Mouse (Mus musculus) kidney, postnatal 0 days (tissue): ENCODE data around the gene Samd14. TPM values are rescaled to one million over a fixed set of nuclear protein-coding genes. Genes with fewer than 3 reads are reported as not detected.
A peak's percentile ranks its signal among the peaks of the same experiment; 100 is the strongest.

Experiments used
- ATAC-seq: fragments of 200-750 bp; cut with Nextera tagmentation; replicated peaks from 2 replicates; pipeline ENCODE4 v1.8.0; 2017; ENCODE audit warnings: low read depth, moderate number of reproducible peaks, moderate TSS enrichment, moderate library complexity; ENCODE audit not compliant: low FRiP score
- DNase-seq: peaks from one replicate; pipeline ENCODE4 v3.0.0-alpha.2; 2016; ENCODE audit warnings: low spot score
- H3K27ac ChIP-seq: fragments of 300-500 bp; sonication (generic); 2 replicates; pipeline ENCODE4 v1.5.1; 2014; ENCODE audit warnings: mild to moderate bottlenecking
- H3K27me3 ChIP-seq: fragments of 300-500 bp; sonication (generic); 2 replicates; pipeline ENCODE4 v1.6.1; 2014; ENCODE audit warnings: low read length, mixed read lengths; ENCODE audit not compliant: insufficient read depth
- H3K36me3 ChIP-seq: fragments of 300-500 bp; sonication (generic); 2 replicates; pipeline ENCODE4 v1.6.1; 2014; ENCODE audit warnings: low read length, mixed read lengths; ENCODE audit not compliant: insufficient read depth
- H3K4me1 ChIP-seq: fragments of 300-500 bp; sonication (generic); replicated peaks from 2 replicates; pipeline ENCODE4 v1.6.1; 2014; ENCODE audit warnings: antibody characterized with exemption, low read length, mixed read lengths; ENCODE audit not compliant: insufficient read depth
- H3K4me2 ChIP-seq: fragments of 300-500 bp; sonication (generic); 2 replicates; pipeline ENCODE4 v1.6.1; 2014; ENCODE audit warnings: mild to moderate bottlenecking, low read length, moderate library complexity, mixed read lengths
- H3K4me3 ChIP-seq: fragments of 300-500 bp; sonication (generic); replicated peaks from 2 replicates; pipeline ENCODE4 v1.5.1; 2014; ENCODE audit warnings: low read depth, low read length
- H3K9ac ChIP-seq: fragments of 300-500 bp; sonication (generic); 2 replicates; pipeline ENCODE4 v1.6.1; 2014; ENCODE audit warnings: low read depth, low read length
- H3K9me3 ChIP-seq: fragments of 300-500 bp; sonication (generic); replicated peaks from 2 replicates; pipeline ENCODE4 v1.6.1; 2016; ENCODE audit warnings: low read length, inconsistent platforms, mixed read lengths
- CTCF ChIP-seq: IDR thresholded peaks from 2 replicates; pipeline ENCODE4 v1.5.1; 2016; ENCODE audit warnings: antibody characterized with exemption, low read depth, mild to moderate bottlenecking, moderate library complexity
- WGBS: fragments of 180-500 bp; shearing (Covaris S2); extraction: QIAGEN DNeasy Blood & Tissue Kit; methylation state at CpG from one replicate; pipeline ENCODE4 v1.1.7; 2014; 5-methylcytosine and 5-hydroxymethylcytosine counted together
- polyA plus RNA-seq: library from polyadenylated mRNA; unstranded; fragments of >200 nt; fragmentation: Nextera tagmentation; extraction: Ambion mirVana; gene quantifications from 2 replicates; pipeline ENCODE4 v1.2.1, GENCODE M21; 2015

Samd14 gene
- polyA plus RNA-seq, 1 experiment from 2014 or later, result 13.1 TPM

GRCm38 (mm10) chr11:94978947-94979346, 30.7 kb upstream of the Samd14 start:
- under 1% methylated on average over 20 of the region's 20 CpGs for WGBS

GRCm38 (mm10) chr11:94979462-94980179, 30.1 kb upstream of the Samd14 start:
- Histone ChIP-seq H3K27ac (no peak overlapping the region), H3K9ac (no peak overlapping the region), H3K4me1 (no peaks in the 10 kb centered on the region), H3K36me3 (no peaks in the 10 kb centered on the region), H3K27me3 (no peaks in the 10 kb centered on the region), H3K4me2 (peak overlapping the region; percentile 41; the same call in 1 of the 2 replicates), H3K9me3 (no peaks in the 10 kb centered on the region), H3K4me3 (no peak overlapping the region)
- 72% methylated on average over 11 of the region's 11 CpGs for WGBS
- no peak for DNase-seq
- no peak for TF ChIP-seq CTCF
- no peak; the same call in 1 of the 2 replicates for ATAC-seq

More at GRCm38 (mm10) chr11:94978947-94979346, 30.7 kb upstream of the Samd14 start:
- TF ChIP-seq CTCF, result peak; percentile 100
- Histone ChIP-seq H3K4me1 (no peaks in the 10 kb centered on the region), H3K27me3 (no peaks in the 10 kb centered on the region), H3K27ac (no peak overlapping the region), H3K36me3 (no peaks in the 10 kb centered on the region), H3K4me2 (peak overlapping the region; percentile 41), H3K9me3 (no peaks in the 10 kb centered on the region), H3K4me3 (no peak overlapping the region), H3K9ac (no peak overlapping the region)
- peak; percentile 89 for ATAC-seq
- DNase-seq, result peak; percentile 98

DNA sequence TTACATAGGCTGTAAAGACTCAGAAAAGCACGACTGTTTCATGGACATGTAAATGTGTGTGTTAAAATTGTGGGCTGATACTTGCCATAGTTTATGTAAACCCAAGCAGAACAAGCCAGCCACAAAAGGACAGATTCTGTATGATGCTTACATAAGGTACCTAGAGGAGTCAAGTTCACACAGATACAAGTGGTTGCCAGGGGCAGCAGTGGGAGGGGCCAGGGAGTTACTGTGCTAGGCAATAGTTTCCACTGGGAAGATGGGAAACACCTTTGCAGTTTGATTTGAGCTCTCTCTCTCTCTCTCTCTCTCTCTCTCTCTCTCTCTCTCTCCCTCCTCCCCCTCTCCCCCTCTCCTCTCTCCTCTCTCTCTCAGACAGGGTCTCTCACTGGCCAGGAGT, 24.5 kb upstream of the Samd14 start:
- no peak for ATAC-seq
- 48% methylated on average over 1 of the region's 1 CpGs for WGBS
- no peaks in the 10 kb centered on the region for H3K9me3 ChIP-seq
- no peak for DNase-seq
- no peak overlapping the region for H3K27ac ChIP-seq
- H3K36me3 ChIP-seq, result no peaks in the 10 kb centered on the region
- no peak for TF ChIP-seq CTCF
- H3K4me3 ChIP-seq, result no peak overlapping the region
- H3K9ac ChIP-seq, result no peak overlapping the region
- peaks cover 31% of the 10 kb centered on the region for H3K4me1 ChIP-seq
- H3K4me2 ChIP-seq, result no peak overlapping the region
- H3K27me3 ChIP-seq, result no peaks in the 10 kb centered on the region

GRCm38 (mm10) chr11:94985822-94986221, 23.9 kb upstream of the Samd14 start:
- H3K9me3 ChIP-seq, result no peaks in the 10 kb centered on the region
- H3K4me1 ChIP-seq, result peaks cover 36% of the 10 kb centered on the region
- H3K27ac ChIP-seq, result no peak overlapping the region
- H3K4me3 ChIP-seq, result no peak overlapping the region
- H3K27me3 ChIP-seq, result no peaks in the 10 kb centered on the region
- DNase-seq, result no peak
- no peaks in the 10 kb centered on the region for H3K36me3 ChIP-seq
- 76% methylated on average over 5 of the region's 5 CpGs for WGBS
- TF ChIP-seq CTCF, result no peak
- ATAC-seq, result no peak
- no peak overlapping the region for H3K9ac ChIP-seq
- no peak overlapping the region for H3K4me2 ChIP-seq

DNA sequence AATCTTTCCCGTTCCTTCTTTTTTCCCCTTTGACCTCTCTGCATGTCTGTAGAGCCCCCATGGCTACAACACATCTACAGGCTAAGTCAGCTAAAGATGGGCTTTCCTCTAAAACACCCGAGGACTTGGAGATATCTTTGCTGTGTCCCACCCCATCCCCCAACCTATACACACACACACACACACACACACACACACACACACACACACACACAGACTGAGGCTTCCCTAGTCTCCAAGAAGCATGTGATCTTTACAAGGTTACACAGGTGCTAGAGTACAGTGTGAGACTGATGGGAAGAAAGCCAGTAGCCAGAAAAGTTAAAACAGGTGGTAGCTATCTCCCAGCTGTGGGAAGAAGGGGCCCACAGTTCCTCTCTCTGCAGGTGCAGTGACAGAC, 23.2 kb upstream of the Samd14 start:
- Histone ChIP-seq H3K9ac (no peak overlapping the region), H3K27ac (no peak overlapping the region), H3K36me3 (no peaks in the 10 kb centered on the region), H3K4me1 (peaks cover 36% of the 10 kb centered on the region), H3K9me3 (no peaks in the 10 kb centered on the region), H3K4me2 (no peak overlapping the region), H3K4me3 (no peak overlapping the region), H3K27me3 (no peaks in the 10 kb centered on the region)
- 73% methylated on average over 2 of the region's 2 CpGs for WGBS
- DNase-seq, result no peak
- no peak for ATAC-seq
- no peak for TF ChIP-seq CTCF

DNA sequence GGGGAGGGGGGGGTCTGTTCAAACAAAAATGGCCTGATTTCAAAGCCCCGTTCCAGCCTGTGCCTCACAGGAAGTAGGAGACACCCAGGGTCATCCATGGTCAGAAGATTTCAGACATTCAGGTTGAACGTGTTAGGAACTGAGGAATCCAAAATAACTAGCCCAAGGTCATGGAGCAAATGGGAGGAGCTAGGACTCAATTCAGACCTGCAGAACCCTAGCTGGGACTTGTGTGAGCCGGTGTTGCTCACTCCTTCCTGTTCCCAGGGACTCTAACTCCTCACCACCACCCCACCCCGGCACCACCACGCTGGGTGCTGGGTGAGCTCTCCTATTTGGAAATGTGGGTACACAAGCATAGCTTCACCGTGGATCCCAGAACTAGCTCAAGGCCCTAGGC, 22.3 kb upstream of the Samd14 start:
- Histone ChIP-seq H3K36me3 (no peaks in the 10 kb centered on the region), H3K27ac (no peak overlapping the region), H3K4me2 (no peak overlapping the region), H3K9ac (no peak overlapping the region), H3K4me3 (no peak overlapping the region), H3K4me1 (peaks cover 36% of the 10 kb centered on the region), H3K27me3 (no peaks in the 10 kb centered on the region), H3K9me3 (no peaks in the 10 kb centered on the region)
- ATAC-seq (no peak), DNase-seq (no peak)
- no peak for TF ChIP-seq CTCF
- 41% methylated on average over 6 of the region's 6 CpGs for WGBS
